Comparison of ENCODE assay signal across 16 mouse cellular contexts in genomic region chr2:160723613-160724375, GRCm38 (mm10).
"Had no signal": no experiment of that assay in that cellular context is flagged by ENCODE, and none has a peak within 500 bp of the region (broad histone marks: within the 10 kb centered on the region; RNA-seq: fewer than 3 reads in every experiment).

No protein-coding gene starts in this region.

- H3K27me3 ChIP-seq: liver, embryonic 12.5 days; lung, embryonic 15.5 days; neural tube, embryonic 13.5 days had no signal

- H3K4me1 ChIP-seq: liver, embryonic 12.5 days; midbrain, embryonic 10.5 days; neural tube, embryonic 13.5 days had no signal

- H3K27ac ChIP-seq: liver, embryonic 12.5 days; lung, embryonic 15.5 days; midbrain, embryonic 10.5 days; neural tube, embryonic 13.5 days had no signal

- ATAC-seq: intestine, postnatal 0 days; liver, embryonic 12.5 days; liver, postnatal 0 days; midbrain, embryonic 16.5 days had no signal

- H3K9me3 ChIP-seq: liver, embryonic 12.5 days; lung, embryonic 15.5 days; midbrain, embryonic 10.5 days; neural tube, embryonic 13.5 days had no signal

- H3K4me2 ChIP-seq: liver, embryonic 12.5 days; lung, embryonic 15.5 days; neural tube, embryonic 13.5 days had no signal

- H3K9ac ChIP-seq: liver, embryonic 12.5 days; liver, postnatal 0 days; lung, embryonic 15.5 days; neural tube, embryonic 13.5 days had no signal

- H3K4me3 ChIP-seq: liver, embryonic 12.5 days; lung, embryonic 15.5 days; midbrain, embryonic 10.5 days; neural tube, embryonic 13.5 days had no signal

- DNase-seq: kidney, adult 8-10 months; kidney, postnatal 25 days; layer of hippocampus, postnatal 36 days; left cerebral cortex, postnatal 4 days; liver, postnatal 0 days; lung, postnatal 36 days; retina, postnatal 1 day; right cerebral cortex, postnatal 4 days; spleen, adult 18-20 months; thymus, postnatal 36 days had no signal
